Comparison of ENCODE assay signal across 8 mouse cellular contexts in the genomic region with DNA sequence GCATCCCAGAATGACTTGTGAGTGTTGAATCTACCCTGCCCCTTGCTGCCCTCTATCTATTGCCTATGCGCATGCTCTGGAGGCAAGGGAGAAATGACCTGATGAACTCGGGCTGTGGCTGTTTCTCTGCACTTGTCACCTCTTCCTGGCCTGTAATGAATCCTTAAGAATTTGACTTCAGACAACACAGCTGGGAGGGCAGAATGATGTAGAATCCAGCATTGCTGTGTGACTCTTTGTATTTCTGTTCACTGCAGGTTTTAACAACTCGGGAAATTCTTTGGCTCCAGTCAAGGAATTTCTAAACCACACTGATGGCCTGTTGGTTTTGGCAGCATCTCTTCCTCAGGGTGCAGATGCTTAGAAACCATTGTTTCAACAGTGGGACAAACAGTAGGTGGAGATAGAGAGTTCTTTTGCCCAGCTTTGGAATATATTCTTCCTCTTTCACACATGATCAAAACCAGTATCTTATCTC. TPM values are rescaled to one million over a fixed set of nuclear protein-coding genes. Genes with fewer than 3 reads are reported as not detected.
DNase-seq lines count a peak whose midpoint lies in the region; ATAC-seq and TF ChIP-seq lines count a peak whose summit lies in the region.

No protein-coding gene starts in this region.

- WGBS in neural tube, embryonic 15.5 days = 57% methylated on average over 3 of the region's 3 CpGs
- 29% methylated on average over 3 of the region's 3 CpGs for WGBS in intestine, postnatal 0 days

- 0 out of 2 replicates have a peak overlapping the region, but pooled peaks have one; percentile 18 for H3K27ac ChIP-seq in neural tube, embryonic 15.5 days (replicated peaks)
- H3K27ac ChIP-seq in intestine, postnatal 0 days (ENCODE audit: low read depth, low read length) = no peak overlapping the region

- peaks cover 44% of the 10 kb centered on the region for H3K36me3 ChIP-seq in neural tube, embryonic 15.5 days
- H3K36me3 ChIP-seq in intestine, postnatal 0 days (ENCODE audit: control insufficient read depth, insufficient read depth) = peaks cover 57% of the 10 kb centered on the region

- no peak overlapping the region for H3K4me3 ChIP-seq in neural tube, embryonic 15.5 days (replicated peaks)
- no peak overlapping the region for H3K4me3 ChIP-seq in intestine, postnatal 0 days (ENCODE audit: low read depth, low read length)

- peaks cover 15% of the 10 kb centered on the region for H3K4me1 ChIP-seq in neural tube, embryonic 15.5 days
- H3K4me1 ChIP-seq in intestine, postnatal 0 days (replicated peaks; ENCODE audit: control insufficient read depth, insufficient read depth, low read length) = no peaks in the 10 kb centered on the region

- no peak overlapping the region for H3K9ac ChIP-seq in neural tube, embryonic 15.5 days (replicated peaks)
- no peak overlapping the region for H3K9ac ChIP-seq in intestine, postnatal 0 days (ENCODE audit: low read depth, low read length)

- H3K4me2 ChIP-seq in neural tube, embryonic 15.5 days = no peak overlapping the region
- H3K4me2 ChIP-seq in intestine, postnatal 0 days (replicated peaks; ENCODE audit: low read depth) = no peak overlapping the region

- H3K9me3 ChIP-seq in neural tube, embryonic 15.5 days (replicated peaks) = no peaks in the 10 kb centered on the region
- no peaks in the 10 kb centered on the region for H3K9me3 ChIP-seq in intestine, postnatal 0 days (ENCODE audit: control insufficient read depth)

- TF ChIP-seq CTCF in intestine, postnatal 0 days (IDR thresholded peaks at IDR 0.05; ENCODE audit: low read depth) = peak; percentile 75

- no peaks in the 10 kb centered on the region for H3K27me3 ChIP-seq in neural tube, embryonic 15.5 days (replicated peaks)
- no peaks in the 10 kb centered on the region for H3K27me3 ChIP-seq in intestine, postnatal 0 days (replicated peaks; ENCODE audit: control insufficient read depth, insufficient read depth, low read length)

- no peak for ATAC-seq in neural tube, embryonic 15.5 days (ENCODE audit: low FRiP score)
- no peak for ATAC-seq in intestine, postnatal 0 days

- peak; percentile 39 for DNase-seq in cerebellum, adult 9-11 months
- DNase-seq in cerebellum, postnatal 4 days (ENCODE audit: low spot score in 2 of 2) = no peak
- DNase-seq in neural tube, embryonic 10.5 days (ENCODE audit: extremely low spot score, low spot score) = no peak
- peak; percentile 9 for DNase-seq in naive thymus-derived CD4-positive, alpha-beta T cell, adult 2 months (ENCODE audit: low read depth)
- DNase-seq in right cerebral cortex, postnatal 4 days = no peak
- no peak for DNase-seq in natural killer cell, adult 2 months (ENCODE audit: low spot score in 2 of 2)

RNA-seq across cellular contexts. Expression of gene Rprd1b, which starts 36.3 kb away (rescaled TPM):
- polyA plus RNA-seq in neural tube, embryonic 15.5 days (2015; fragmentation: Nextera tagmentation; extraction: Ambion mirVana) = 28.5 and 32.8 TPM in 2 replicates
- polyA plus RNA-seq in intestine, postnatal 0 days (2015; fragmentation: Nextera tagmentation; extraction: Ambion mirVana) = 17.1 and 19.8 TPM in 2 replicates

RNA-seq across cellular contexts. Expression of gene Tti1, which starts 36.4 kb away (rescaled TPM):
- polyA plus RNA-seq in neural tube, embryonic 15.5 days (2015; fragmentation: Nextera tagmentation; extraction: Ambion mirVana) = 14.7 and 17.3 TPM in 2 replicates
- polyA plus RNA-seq in intestine, postnatal 0 days (2015; fragmentation: Nextera tagmentation; extraction: Ambion mirVana) = 5.1 and 5.4 TPM in 2 replicates

Comparison
In these comparisons a context has a peak if more than half of its experiments do, and no peak if none do; other contexts are left out.
1. DNase-seq: peak in cerebellum, adult 9-11 months (single experiment) and naive thymus-derived CD4-positive, alpha-beta T cell, adult 2 months (single experiment); none in cerebellum, postnatal 4 days (0 of 2), neural tube, embryonic 10.5 days (single experiment), right cerebral cortex, postnatal 4 days (single experiment) and natural killer cell, adult 2 months (0 of 2).